Mouse (Mus musculus) liver, adult 2 months (tissue): Measurements from ENCODE around the gene St6gal1.

ENCODE experiments used
- CTCF ChIP-seq: fragments of 200-500 bp; IDR thresholded peaks from 2 replicates; pipeline ENCODE4 v1.5.1; 2011; ENCODE audit warnings: low read depth, low read length, control low read depth
- POLR2A ChIP-seq: fragments of 200-500 bp; IDR thresholded peaks from 2 replicates; pipeline ENCODE4 v1.6.1; 2011; ENCODE audit warnings: low read length, control low read depth; ENCODE audit not compliant: insufficient read depth; ENCODE audit errors: extremely low read depth

DNA sequence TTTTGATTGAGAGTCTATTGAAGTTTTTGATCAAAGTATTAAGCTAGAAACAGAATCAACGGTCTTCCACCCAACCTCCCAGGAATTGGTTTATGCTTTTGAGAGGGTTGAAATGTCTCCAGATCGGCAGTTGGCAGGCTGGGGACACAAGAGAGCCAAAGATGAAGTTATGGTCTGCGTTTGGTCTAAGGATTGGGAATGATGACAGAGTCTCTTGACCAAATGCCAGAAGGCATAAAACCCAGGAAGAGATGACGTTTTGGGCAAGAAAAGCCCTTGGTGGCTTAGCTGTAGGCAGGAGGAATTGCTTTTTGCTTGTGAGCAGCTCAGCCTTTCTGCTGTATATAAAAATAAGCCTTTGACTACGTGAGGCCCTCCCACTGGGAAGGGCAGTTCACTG lies 67.0 kb downstream of the St6gal1 start:
- TF ChIP-seq CTCF, result no peak
- no peak for TF ChIP-seq POLR2A
